Mouse (Mus musculus) MEL (cell line): ENCODE results near the gene Macrod2.

Source experiments
- CTCF ChIP-seq, 3 experiments: IDR thresholded peaks in 2 of 3; conservative IDR thresholded peaks in 1 of 3; 2 replicates each; pipeline ENCODE4 v1.5.1; 2011 to 2012; ENCODE audit warnings: low read length in 3 of 3, low read depth in 2 of 3, mild to moderate bottlenecking in 2 of 3, improper control_type of control experiment in 1 of 3, inconsistent platforms in 1 of 3, mixed read lengths in 1 of 3, moderate library complexity in 1 of 3; ENCODE audit not compliant: control insufficient read depth in 1 of 3, insufficient read depth in 1 of 3, poor library complexity in 1 of 3, severe bottlenecking in 1 of 3
- POLR2A ChIP-seq, 2 experiments: IDR thresholded peaks; 2 replicates each; pipeline ENCODE4 v1.6.1; 2011 to 2012; ENCODE audit warnings: low read length in 2 of 2, mild to moderate bottlenecking in 2 of 2, control low read depth in 1 of 2, improper control_type of control experiment in 1 of 2, low read depth in 1 of 2, moderate library complexity in 1 of 2; ENCODE audit not compliant: control insufficient read depth in 1 of 2, insufficient read depth in 1 of 2, poor library complexity in 1 of 2
- USF1 ChIP-seq: IDR thresholded peaks from 2 replicates; pipeline ENCODE4 v1.6.1; 2014; ENCODE audit warnings: low read depth, mild to moderate bottlenecking, inconsistent platforms, low read length, improper control_type of control experiment, moderate library complexity

- TF ChIP-seq CTCF (IDR thresholded peaks at IDR 0.05 in 2 of 3, conservative IDR thresholded peaks at IDR 0.05 in 1 of 3; ENCODE audit: control insufficient read depth in 1 of 3, insufficient read depth in 1 of 3, low read depth in 2 of 3, low read length in 3 of 3, poor library complexity in 1 of 3, severe bottlenecking in 1 of 3) (no peak), USF1 (no peak), POLR2A (IDR thresholded peaks at IDR 0.05; ENCODE audit: control insufficient read depth in 1 of 2, insufficient read depth in 1 of 2, low read depth in 1 of 2, low read length in 2 of 2, poor library complexity in 1 of 2) (no peak)
Observed at GRCm38 (mm10) chr2:142217371-142217770, 1822.3 kb downstream of the Macrod2 start.
